Mouse (Mus musculus): ENCODE measurements at regions not wholly inside any gene's neighbourhood (a gene's known extent, or its start where the extent isn't known, plus 50 kb on each side); places are given as distances from the start of the nearest gene placed in this dataset.

- no peak for ATAC-seq (ENCODE audit: extremely low read depth, insufficient number of reproducible peaks, low FRiP score, poor library complexity, severe bottlenecking)
These were observed 70.6 kb upstream of the A1bg start for GRCm38 (mm10) chr15:60993394-60993793.

DNA sequence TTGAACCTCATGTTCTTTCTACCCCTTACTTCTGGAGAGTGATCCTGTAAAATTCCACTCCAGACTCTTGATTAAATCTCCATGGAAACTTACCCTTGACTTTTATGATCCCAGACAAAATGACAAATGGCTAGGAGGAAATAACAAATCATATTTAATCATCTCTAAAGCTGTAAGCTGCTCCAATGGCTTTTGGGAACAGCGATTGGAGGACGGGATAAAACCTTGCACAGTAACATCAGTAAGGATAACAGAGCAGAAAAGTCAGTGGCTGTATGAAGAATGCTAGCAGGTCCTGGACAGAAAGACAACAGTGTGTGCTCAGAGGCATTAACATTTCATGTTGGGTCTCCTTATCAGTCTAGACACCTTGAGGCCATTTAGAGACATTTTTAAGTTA, 59.8 kb upstream of the A1bg start:
- no peak for ATAC-seq (ENCODE audit: extremely low read depth, insufficient number of reproducible peaks, low FRiP score, poor library complexity, severe bottlenecking)
